Mouse (Mus musculus): Measurements from ENCODE around the gene Sprtn. TPM values are rescaled to one million over a fixed set of nuclear protein-coding genes. Genes with fewer than 3 reads are reported as not detected.

The Sprtn gene
- polyA plus RNA-seq, 1 experiment, result 7.7 TPM

- DNase-seq (ENCODE audit: low read depth, low spot score), result no peak
- WGBS, result 92% methylated on average over 10 of the region's 10 CpGs
Measured at GRCm38 (mm10) chr8:124936699-124937098, 39.0 kb downstream of the Sprtn start.

- 90% methylated on average over 4 of the region's 4 CpGs for WGBS
- DNase-seq (ENCODE audit: low read depth, low spot score), result no peak
Measured at GRCm38 (mm10) chr8:124937293-124937692, 39.6 kb downstream of the Sprtn start.

- 88% methylated on average over 6 of the region's 6 CpGs for WGBS
- no peak for DNase-seq (ENCODE audit: low read depth, low spot score)
Measured at GRCm38 (mm10) chr8:124943801-124944200, 46.1 kb downstream of the Sprtn start.

- DNase-seq (ENCODE audit: low read depth, low spot score), result no peak
- 73% methylated on average over 7 of the region's 7 CpGs for WGBS
Measured at GRCm38 (mm10) chr8:124944406-124944805, 46.7 kb downstream of the Sprtn start.

GRCm38 (mm10) chr8:124947865-124948732 lies 50.4 kb downstream of the Sprtn start:
- no peak for DNase-seq (ENCODE audit: low read depth, low spot score)
- under 1% methylated on average over 67 of the region's 67 CpGs for WGBS

GRCm38 (mm10) chr8:124948733-124949111 lies 51.0 kb downstream of the Sprtn start:
- no peak for DNase-seq (ENCODE audit: low read depth, low spot score)
- WGBS, result under 1% methylated on average over 62 of the region's 62 CpGs

- DNase-seq (ENCODE audit: low read depth, low spot score), result peak; percentile 52
- 2% methylated on average over 94 of the region's 98 CpGs for WGBS
Measured at GRCm38 (mm10) chr8:124949209-124950068, 51.8 kb downstream of the Sprtn start, which contains the start of gene Egln1. Gene Egln1, minus strand, starts transcription at chr8:124949324.

GRCm38 (mm10) chr8:124950069-124950456 lies 52.4 kb downstream of the Sprtn start:
- DNase-seq (ENCODE audit: low read depth, low spot score), result no peak
- WGBS, result 5% methylated on average over 10 of the region's 10 CpGs

GRCm38 (mm10) chr8:124950865-124951264 lies 53.2 kb downstream of the Sprtn start:
- no peak for DNase-seq (ENCODE audit: low read depth, low spot score)
- WGBS, result 50% methylated on average over 2 of the region's 2 CpGs

- DNase-seq (ENCODE audit: low read depth, low spot score), result no peak
- 62% methylated on average over 7 of the region's 7 CpGs for WGBS
Measured at GRCm38 (mm10) chr8:124953188-124953587, 55.5 kb downstream of the Sprtn start.

- DNase-seq (ENCODE audit: low read depth, low spot score), result no peak
Measured at GRCm38 (mm10) chr8:124954572-124955082, 56.9 kb downstream of the Sprtn start.

More at GRCm38 (mm10) chr8:124954572-124955082, 56.9 kb downstream of the Sprtn start:
- 66% methylated on average over 8 of the region's 8 CpGs for WGBS

Other genes with a start within 250 kb of the Sprtn start
- gene 2310022B05Rik, start 234.5 kb upstream of the Sprtn start, polyA plus RNA-seq (2012; rRNA removed), result 23.0 and 25.1 TPM in 2 replicates
- 13.6 and 20.4 TPM in 2 replicates for gene Ttc13, start 175.9 kb upstream of the Sprtn start, polyA plus RNA-seq (2012; rRNA removed)
- 9.1 and 9.8 TPM in 2 replicates for gene Arv1, start 175.7 kb upstream of the Sprtn start, polyA plus RNA-seq (2012; rRNA removed)
- gene Fam89a, start 146.1 kb upstream of the Sprtn start, polyA plus RNA-seq (2012; rRNA removed), result 0.91 and 1.5 TPM in 2 replicates
- 0.06 and 0.10 TPM in 2 replicates for gene Trim67, start 104.8 kb upstream of the Sprtn start, polyA plus RNA-seq (2012; rRNA removed)
- 35.5 and 37.8 TPM in 2 replicates for gene Gnpat, start 34.9 kb upstream of the Sprtn start, polyA plus RNA-seq (2012; rRNA removed)
- 8.6 and 9.2 TPM in 2 replicates for gene 2810004N23Rik, start 34.8 kb upstream of the Sprtn start, polyA plus RNA-seq (2012; rRNA removed)
- 6.2 and 8.4 TPM in 2 replicates for gene Exoc8, start 181 bp upstream of the Sprtn start, polyA plus RNA-seq (2012; rRNA removed)
- gene Egln1, start 51.4 kb downstream of the Sprtn start, polyA plus RNA-seq (2012; rRNA removed), result 14.4 and 19.2 TPM in 2 replicates
- 26.1 and 30.1 TPM in 2 replicates for gene Tsnax, start 115.1 kb downstream of the Sprtn start, polyA plus RNA-seq (2012; rRNA removed)
- 0.21 and 0.60 TPM in 2 replicates for gene Disc1, start 156.3 kb downstream of the Sprtn start, polyA plus RNA-seq (2012; rRNA removed)

Measured in large intestine, adult 2 months (tissue).